Mouse (Mus musculus) myocyte (in vitro differentiated cells): ENCODE data around the gene Wdfy4. TPM values are rescaled to one million over a fixed set of nuclear protein-coding genes. Genes with fewer than 3 reads are reported as not detected.

Experiments
- H3K27me3 ChIP-seq: one replicate; pipeline ENCODE4 v1.6.1; 2011; ENCODE audit not compliant: control insufficient read depth, insufficient read depth, insufficient read length
- H3K36me3 ChIP-seq: one replicate; pipeline ENCODE4 v1.6.1; 2011; ENCODE audit not compliant: control insufficient read depth, insufficient read depth
- H3K4me2 ChIP-seq: one replicate; pipeline ENCODE4 v1.6.1; 2011; ENCODE audit warnings: low read depth, control low read depth
- H3K4me3 ChIP-seq: one replicate; pipeline ENCODE4 v1.5.1; 2011; ENCODE audit warnings: mild to moderate bottlenecking, control low read depth, moderate library complexity
- H3K79me2 ChIP-seq: one replicate; pipeline ENCODE4 v1.6.1; 2011; ENCODE audit not compliant: control insufficient read depth, insufficient read depth
- H3ac ChIP-seq: one replicate; pipeline ENCODE4 v1.6.1; 2011; ENCODE audit not compliant: control insufficient read depth, insufficient read length
- CEBPB ChIP-seq: IDR thresholded peaks from 2 replicates; pipeline ENCODE4 v1.6.1; 2011; ENCODE audit warnings: mild to moderate bottlenecking, moderate library complexity; ENCODE audit not compliant: poor library complexity, insufficient read depth, severe bottlenecking
- E2F4 ChIP-seq: IDR thresholded peaks from one replicate; pipeline ENCODE4 v1.6.1; 2011; ENCODE audit warnings: mild to moderate bottlenecking, control low read depth, moderate library complexity; ENCODE audit not compliant: insufficient read depth
- MAX ChIP-seq: IDR thresholded peaks from one replicate; pipeline ENCODE4 v1.6.1; 2011; ENCODE audit warnings: low read depth, mild to moderate bottlenecking, control low read depth
- MYOD1 ChIP-seq, 3 experiments: IDR thresholded peaks; one replicate each; pipeline ENCODE4 v1.6.1; 2011; ENCODE audit warnings: control low read depth in 2 of 3, low read depth in 2 of 3, mild to moderate bottlenecking in 2 of 3, moderate library complexity in 1 of 3; ENCODE audit not compliant: insufficient read length in 2 of 3, control insufficient read depth in 1 of 3
- MYOG ChIP-seq, 3 experiments: IDR thresholded peaks; one replicate each; pipeline ENCODE4 v1.6.1; 2011; ENCODE audit warnings: control low read depth in 2 of 3, low read depth in 2 of 3, mild to moderate bottlenecking in 2 of 3; ENCODE audit not compliant: insufficient read length in 2 of 3, control insufficient read depth in 1 of 3, insufficient read depth in 1 of 3
- POLR2A ChIP-seq: IDR thresholded peaks from one replicate; pipeline ENCODE4 v1.6.1; 2011; ENCODE audit warnings: low read depth, mild to moderate bottlenecking, control low read depth, moderate library complexity; ENCODE audit not compliant: insufficient read length
- POLR2AphosphoS2 ChIP-seq: IDR thresholded peaks from one replicate; pipeline ENCODE4 v1.6.1; 2011; ENCODE audit warnings: low read depth, control low read depth; ENCODE audit not compliant: insufficient read length
- REST ChIP-seq: IDR thresholded peaks from one replicate; pipeline ENCODE4 v1.6.1; 2011; ENCODE audit warnings: mild to moderate bottlenecking, control low read depth, moderate library complexity; ENCODE audit not compliant: insufficient read depth, insufficient read length
- SRF ChIP-seq: IDR thresholded peaks from one replicate; pipeline ENCODE4 v1.6.1; 2011; ENCODE audit warnings: low read depth; ENCODE audit not compliant: control insufficient read depth, insufficient read length
- TCF12 ChIP-seq: IDR thresholded peaks from one replicate; pipeline ENCODE4 v1.6.1; 2011; ENCODE audit warnings: mild to moderate bottlenecking, control low read depth; ENCODE audit not compliant: poor library complexity, insufficient read depth, severe bottlenecking
- TCF3 ChIP-seq: IDR thresholded peaks from one replicate; pipeline ENCODE4 v1.6.1; 2011; ENCODE audit warnings: low read depth, control low read depth; ENCODE audit not compliant: insufficient read length
- USF1 ChIP-seq: IDR thresholded peaks from one replicate; pipeline ENCODE4 v1.6.1; 2011; ENCODE audit warnings: low read depth, mild to moderate bottlenecking, control low read depth, moderate library complexity
- polyA plus RNA-seq: library from polyadenylated mRNA; unstranded; fragments of >200 nt; fragmentation: generic; extraction: Trizol; gene quantifications from one replicate; pipeline ENCODE4 v1.2.1, GENCODE M21; 2012; ENCODE audit warnings: missing spikeins

The Wdfy4 gene
- polyA plus RNA-seq, 1 experiment: 0.04 TPM

DNA sequence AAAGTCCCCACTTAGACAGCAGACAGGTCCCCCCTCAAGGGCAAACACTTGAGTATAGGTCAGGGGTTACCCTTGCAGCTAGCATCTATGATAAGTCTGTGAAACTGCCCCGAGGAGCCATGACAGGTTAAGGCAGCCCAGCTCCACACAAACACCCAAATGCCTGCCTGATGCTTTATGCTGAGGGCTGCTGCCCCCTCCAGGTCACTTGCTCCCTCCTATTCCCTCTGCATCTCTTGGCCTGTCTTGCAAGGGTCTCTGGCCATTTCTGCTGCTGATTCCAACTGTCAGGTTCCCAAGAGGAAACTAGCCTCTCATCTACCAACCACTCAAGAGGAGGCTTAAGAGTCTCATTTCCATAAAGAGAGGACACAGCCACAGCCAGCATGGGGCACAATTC, 32.4 kb downstream of the Wdfy4 start:
- no peaks in the 10 kb centered on the region for H3K36me3 ChIP-seq
- H3K79me2 ChIP-seq: no peaks in the 10 kb centered on the region
- TF ChIP-seq POLR2A: no peak
- TF ChIP-seq SRF: no peak
- no peak for TF ChIP-seq E2F4
- TF ChIP-seq REST: no peak
- no peak for TF ChIP-seq TCF3
- no peak for TF ChIP-seq TCF12
- no peak for TF ChIP-seq MYOG (IDR thresholded peaks at IDR 0.05; ENCODE audit: control insufficient read depth in 1 of 3, insufficient read depth in 1 of 3, insufficient read length in 2 of 3, low read depth in 2 of 3)
- TF ChIP-seq USF1: no peak
- no peak for TF ChIP-seq CEBPB
- no peak for TF ChIP-seq MAX
- no peak for TF ChIP-seq POLR2AphosphoS2
- no peak for TF ChIP-seq MYOD1 (IDR thresholded peaks at IDR 0.05; ENCODE audit: control insufficient read depth in 1 of 3, insufficient read length in 2 of 3, low read depth in 2 of 3)
- H3K4me2 ChIP-seq: no peak overlapping the region
- H3K27me3 ChIP-seq: peaks cover 71% of the 10 kb centered on the region
- no peak overlapping the region for H3ac ChIP-seq
- no peak overlapping the region for H3K4me3 ChIP-seq

DNA sequence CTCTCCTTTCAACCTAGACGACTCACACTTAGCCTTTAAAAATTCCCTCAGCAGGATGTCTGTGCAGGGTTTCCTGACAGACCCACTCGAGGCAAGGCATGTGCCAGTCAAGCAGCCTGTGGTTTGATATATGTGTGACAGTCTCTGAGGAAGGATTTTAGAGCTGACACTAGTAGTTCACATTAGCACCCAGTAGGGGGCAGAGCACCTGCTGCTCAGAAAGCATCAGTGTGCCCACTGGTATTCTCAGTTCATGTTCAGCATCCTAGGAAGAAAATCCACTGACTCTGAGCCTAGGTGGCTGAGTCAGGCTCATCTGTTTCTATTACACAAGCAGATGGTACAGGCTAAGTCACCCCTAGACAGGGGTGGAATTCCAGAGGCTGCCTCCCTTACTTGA, 39.0 kb downstream of the Wdfy4 start:
- Histone ChIP-seq H3ac (no peak overlapping the region), H3K4me2 (no peak overlapping the region), H3K36me3 (no peaks in the 10 kb centered on the region), H3K27me3 (peaks cover 57% of the 10 kb centered on the region), H3K79me2 (no peaks in the 10 kb centered on the region), H3K4me3 (no peak overlapping the region)
- TF ChIP-seq POLR2AphosphoS2: no peak
- TF ChIP-seq E2F4: no peak
- TF ChIP-seq MYOD1 (IDR thresholded peaks at IDR 0.05; ENCODE audit: control insufficient read depth in 1 of 3, insufficient read length in 2 of 3, low read depth in 2 of 3): no peak
- TF ChIP-seq SRF: no peak
- TF ChIP-seq REST: no peak
- TF ChIP-seq CEBPB: no peak
- TF ChIP-seq MAX: no peak
- no peak for TF ChIP-seq TCF3
- no peak for TF ChIP-seq USF1
- TF ChIP-seq POLR2A: no peak

DNA sequence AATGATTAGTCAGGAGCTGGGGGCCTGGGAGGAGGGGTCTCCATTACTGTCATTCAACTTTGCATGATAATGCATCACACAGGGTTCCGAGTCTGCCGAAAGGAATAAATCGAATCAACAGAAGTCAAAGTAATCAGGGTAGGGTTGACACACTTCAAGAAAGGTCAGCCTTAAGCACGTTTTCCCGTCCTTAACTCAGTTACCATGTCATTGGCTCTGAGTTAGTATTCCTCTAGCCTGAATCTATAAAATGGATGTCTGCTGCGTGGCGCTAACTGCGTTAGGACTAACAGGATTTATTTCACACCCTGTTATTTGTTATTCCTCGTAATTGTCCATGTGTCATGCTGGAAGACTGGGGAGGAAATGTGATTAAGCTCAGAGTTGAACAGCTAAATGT, 48.5 kb downstream of the Wdfy4 start:
- Histone ChIP-seq H3K27me3 (peaks cover 44% of the 10 kb centered on the region), H3K79me2 (no peaks in the 10 kb centered on the region), H3K36me3 (no peaks in the 10 kb centered on the region), H3ac (no peak overlapping the region), H3K4me2 (no peak overlapping the region), H3K4me3 (no peak overlapping the region)
- TF ChIP-seq USF1: no peak
- no peak for TF ChIP-seq POLR2A
- TF ChIP-seq POLR2AphosphoS2: no peak
- no peak for TF ChIP-seq MYOG (IDR thresholded peaks at IDR 0.05; ENCODE audit: control insufficient read depth in 1 of 3, insufficient read depth in 1 of 3, insufficient read length in 2 of 3, low read depth in 2 of 3)
- TF ChIP-seq MYOD1 (IDR thresholded peaks at IDR 0.05; ENCODE audit: control insufficient read depth in 1 of 3, insufficient read length in 2 of 3, low read depth in 2 of 3): no peak
- no peak for TF ChIP-seq REST
- TF ChIP-seq MAX: no peak
- TF ChIP-seq SRF: no peak
- no peak for TF ChIP-seq E2F4
- no peak for TF ChIP-seq TCF12
- TF ChIP-seq TCF3: no peak
- TF ChIP-seq CEBPB: no peak

DNA sequence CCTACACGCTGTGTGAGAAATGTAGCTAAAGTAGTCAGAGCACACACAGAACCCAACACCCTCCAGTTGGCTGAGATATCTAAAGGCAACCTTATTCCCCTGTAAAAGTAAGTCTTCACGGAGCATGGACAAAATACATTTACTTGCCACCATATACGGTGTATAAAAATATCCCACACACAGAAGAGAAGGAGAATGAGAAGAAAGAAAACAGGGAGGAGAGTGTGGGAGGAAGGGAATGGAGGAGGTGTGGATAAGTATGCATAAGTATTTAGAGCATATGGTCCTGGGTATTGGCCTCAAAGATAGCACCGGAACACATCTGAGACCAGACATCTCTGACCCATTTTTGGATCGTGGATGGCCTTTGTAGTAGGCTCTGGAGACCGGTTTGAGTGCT, 50.1 kb downstream of the Wdfy4 start:
- peaks cover 47% of the 10 kb centered on the region for H3K27me3 ChIP-seq
- H3ac ChIP-seq: no peak overlapping the region
- TF ChIP-seq POLR2A (no peak), SRF (no peak), MAX (no peak), TCF12 (no peak), POLR2AphosphoS2 (no peak), MYOG (IDR thresholded peaks at IDR 0.05; ENCODE audit: control insufficient read depth in 1 of 3, insufficient read depth in 1 of 3, insufficient read length in 2 of 3, low read depth in 2 of 3) (no peak), CEBPB (no peak), E2F4 (no peak), REST (no peak), MYOD1 (IDR thresholded peaks at IDR 0.05; ENCODE audit: control insufficient read depth in 1 of 3, insufficient read length in 2 of 3, low read depth in 2 of 3) (no peak), TCF3 (no peak), USF1 (no peak)
- no peaks in the 10 kb centered on the region for H3K79me2 ChIP-seq
- no peak overlapping the region for H3K4me2 ChIP-seq
- H3K36me3 ChIP-seq: no peaks in the 10 kb centered on the region
- no peak overlapping the region for H3K4me3 ChIP-seq

DNA sequence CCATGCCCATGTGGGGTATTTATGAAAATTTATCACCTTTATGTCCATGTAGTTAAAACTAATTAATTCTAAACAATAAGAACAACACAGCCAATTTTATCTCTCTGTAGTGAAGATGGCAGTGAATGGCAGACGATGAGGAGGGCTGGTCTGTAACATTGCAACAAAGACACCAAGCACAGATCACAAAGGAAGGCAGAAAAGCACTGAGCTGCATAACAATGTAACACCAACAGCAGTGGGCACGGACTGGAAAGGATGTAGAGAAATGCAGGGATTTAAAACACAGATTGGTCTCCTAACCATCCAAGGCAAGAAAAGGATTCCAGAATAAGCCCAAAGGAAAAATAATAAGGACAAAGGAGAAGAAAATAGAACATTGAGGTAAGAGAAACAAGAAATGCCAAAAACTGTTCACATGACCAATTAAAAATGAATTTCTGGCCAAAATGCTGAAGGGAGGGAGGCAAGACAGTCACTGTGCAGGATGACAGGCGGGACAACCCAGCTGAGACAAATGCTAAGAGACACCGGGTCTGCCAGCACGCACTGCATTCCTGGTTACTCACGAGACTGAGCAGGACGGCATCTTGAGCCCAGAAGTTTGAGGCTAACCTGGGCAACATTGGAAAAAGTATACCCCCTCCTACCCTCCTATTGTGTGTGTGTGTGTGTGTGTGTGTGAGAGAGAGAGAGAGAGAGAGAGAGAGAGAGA, 54.1 kb downstream of the Wdfy4 start:
- no peaks in the 10 kb centered on the region for H3K36me3 ChIP-seq
- no peak overlapping the region for H3K4me2 ChIP-seq
- TF ChIP-seq MAX (no peak), MYOD1 (IDR thresholded peaks at IDR 0.05; ENCODE audit: control insufficient read depth in 1 of 3, insufficient read length in 2 of 3, low read depth in 2 of 3) (no peak), USF1 (no peak), TCF12 (no peak), CEBPB (no peak), SRF (no peak), E2F4 (no peak), MYOG (IDR thresholded peaks at IDR 0.05; ENCODE audit: control insufficient read depth in 1 of 3, insufficient read depth in 1 of 3, insufficient read length in 2 of 3, low read depth in 2 of 3) (no peak), POLR2AphosphoS2 (no peak), TCF3 (no peak), REST (no peak), POLR2A (no peak)
- H3K79me2 ChIP-seq: no peaks in the 10 kb centered on the region
- H3K27me3 ChIP-seq: peaks cover 47% of the 10 kb centered on the region
- no peak overlapping the region for H3K4me3 ChIP-seq
- no peak overlapping the region for H3ac ChIP-seq
